Mouse (Mus musculus) heart, postnatal 10 days (tissue): ENCODE measurements around the gene Zcchc24. TPM values are rescaled to one million over a fixed set of nuclear protein-coding genes. Genes with fewer than 3 reads are reported as not detected.

ENCODE experiments used
- DNase-seq, 2 experiments: peaks; one replicate each; pipeline ENCODE4 v3.0.0; 2021
- intact Hi-C: fragments of 180-260 bp; cut with DNase I; formaldehyde crosslinking; loops from one replicate; pipeline ENCODE4 v1.15.1; 2025
- total RNA-seq, 2 experiments: library from RNA; stranded (reverse); gene quantifications; 2 replicates each; pipeline ENCODE4 v1.2.3; 2021

The Zcchc24 gene
- total RNA-seq, 2 experiments from 2014 or later: 51.8 to 60.1 TPM

GRCm38 (mm10) chr14:25725690-25726089 is 43.1 kb downstream of the Zcchc24 start:
- DNase-seq: no peak
- intact Hi-C loops: loop anchor here (5.0 kb wide), 1 partner anchor 77 kb away; no protein-coding TSS in a partner anchor

DNA sequence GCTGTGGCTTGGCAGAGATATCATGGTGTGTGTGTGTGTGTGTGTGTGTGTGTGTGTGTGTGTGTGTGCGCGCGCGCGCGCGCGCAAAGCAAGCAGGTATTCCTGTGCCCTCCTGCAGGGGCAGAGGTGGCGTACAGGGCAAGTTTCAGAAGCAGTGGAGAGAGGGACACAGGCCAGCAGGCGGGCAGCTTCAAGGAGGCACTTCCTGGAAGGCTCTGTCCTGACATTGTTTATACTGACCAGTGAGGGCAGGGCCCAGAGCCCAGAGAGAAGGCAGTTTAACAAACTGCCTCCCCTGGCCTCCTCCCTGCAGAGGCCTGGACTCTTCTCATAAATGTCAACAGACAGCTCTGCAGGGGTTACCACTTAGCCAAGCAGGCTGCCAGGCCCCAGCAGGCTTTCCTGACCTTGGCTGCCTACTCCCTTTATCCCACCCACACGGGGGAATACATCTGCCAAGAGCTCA is 43.8 kb downstream of the Zcchc24 start:
- peak in 1 of 2 experiments; percentile 49 for DNase-seq
- intact Hi-C loops: loop anchor here (5.0 kb wide), 1 partner anchor 77 kb away; no protein-coding TSS in a partner anchor

DNA sequence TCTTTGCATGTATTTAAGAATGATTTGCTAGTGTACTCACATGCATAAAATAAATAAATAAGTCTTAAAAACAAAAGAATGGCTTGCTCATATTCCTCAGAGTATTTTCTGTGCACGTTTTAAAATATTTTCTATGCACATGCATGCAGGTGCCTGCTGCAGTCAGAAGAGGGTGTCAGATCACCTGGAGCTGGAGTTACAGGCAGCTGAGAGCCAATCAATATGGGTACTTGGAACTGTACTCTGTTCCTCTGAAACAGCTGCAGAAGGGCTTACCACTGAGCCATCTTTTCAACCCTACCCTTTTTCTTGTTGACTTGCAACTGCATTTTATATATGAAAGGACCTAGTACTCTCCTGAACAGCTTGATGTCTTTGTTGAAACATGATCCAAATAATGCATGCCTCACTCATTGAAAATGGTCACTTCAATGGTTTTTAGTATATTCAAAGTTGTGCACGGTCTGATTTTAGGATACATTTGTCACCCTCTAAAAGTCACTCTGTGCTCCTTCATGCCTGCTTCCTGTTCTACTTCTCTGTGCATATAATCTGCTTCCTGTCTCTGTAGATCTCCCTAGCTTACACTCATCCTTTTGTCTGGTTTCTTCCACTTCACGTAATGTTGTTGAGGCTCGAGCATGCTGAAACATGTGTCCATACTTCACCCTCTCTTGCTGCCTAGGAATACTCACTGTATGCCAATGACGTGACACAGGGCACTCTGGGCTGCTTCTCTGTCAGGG is 47.7 kb downstream of the Zcchc24 start:
- intact Hi-C loops: no loop called here
- DNase-seq: no peak

DNA sequence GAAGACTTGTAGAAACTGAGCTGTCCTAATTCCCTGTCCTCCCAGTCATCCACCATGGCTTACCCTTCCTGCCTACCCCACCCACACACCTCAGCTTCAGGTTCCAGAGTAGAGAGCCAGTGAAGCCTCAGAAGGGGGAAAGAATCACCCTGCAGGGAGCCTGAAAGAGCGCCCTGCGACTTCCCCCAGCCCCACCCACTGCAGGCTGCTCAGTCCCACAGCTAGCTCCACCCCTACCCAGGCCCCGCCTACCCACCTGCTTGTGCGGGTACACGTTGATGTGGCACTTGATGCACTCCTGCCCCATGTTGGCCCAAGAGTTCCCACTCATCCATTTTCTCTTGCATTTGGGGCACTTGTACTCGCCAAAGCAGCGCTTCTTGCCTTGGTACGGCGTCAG is 49.5 kb downstream of the Zcchc24 start:
- DNase-seq: no peak
- intact Hi-C loops: no loop called here

- DNase-seq: peak; percentile 76 to 79
- intact Hi-C loops: no loop called here
These were observed 50.4 kb downstream of the Zcchc24 start for GRCm38 (mm10) chr14:25718471-25718870.

DNA sequence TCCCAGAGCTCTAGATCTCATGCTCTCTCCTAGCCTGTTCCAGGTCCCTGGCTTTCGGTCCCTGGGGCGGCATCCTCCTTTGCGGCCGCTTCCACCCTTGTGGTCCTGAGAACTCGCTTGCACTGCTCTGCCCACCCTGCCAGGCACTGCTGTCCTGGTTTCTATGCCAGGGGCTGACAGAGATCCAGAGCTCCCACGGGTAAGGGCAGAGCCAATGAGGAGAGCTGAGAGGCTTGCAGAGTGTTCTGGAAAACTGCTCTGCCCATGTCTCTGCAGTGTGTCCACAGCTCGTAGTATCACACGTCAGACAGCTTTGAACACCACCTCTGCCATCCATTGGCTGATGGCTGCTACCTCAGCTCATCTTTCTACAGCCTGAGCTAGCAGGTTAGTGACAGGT is 51.1 kb downstream of the Zcchc24 start:
- intact Hi-C loops: no loop called here
- no peak for DNase-seq

DNA sequence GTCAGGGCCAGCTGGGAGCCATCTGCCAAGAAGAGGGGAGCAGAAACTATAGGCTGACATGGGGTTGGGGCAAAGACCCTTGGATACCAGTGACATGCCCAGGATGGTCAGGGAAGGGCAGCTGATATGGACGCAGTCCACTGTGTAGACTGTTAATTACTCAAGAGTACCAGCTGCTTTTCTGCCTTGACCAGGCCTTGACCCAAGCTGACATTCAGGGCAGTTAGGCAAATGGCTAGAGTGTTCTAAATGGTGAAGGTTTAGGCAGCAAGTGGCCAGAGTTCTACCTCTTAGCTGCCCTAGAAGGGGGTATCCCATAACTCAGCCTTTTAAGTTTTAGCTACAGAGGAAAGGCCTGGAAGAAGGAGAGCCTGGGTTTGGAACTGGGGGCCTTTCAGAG is 52.3 kb downstream of the Zcchc24 start:
- no peak for DNase-seq
- intact Hi-C loops: no loop called here

DNA sequence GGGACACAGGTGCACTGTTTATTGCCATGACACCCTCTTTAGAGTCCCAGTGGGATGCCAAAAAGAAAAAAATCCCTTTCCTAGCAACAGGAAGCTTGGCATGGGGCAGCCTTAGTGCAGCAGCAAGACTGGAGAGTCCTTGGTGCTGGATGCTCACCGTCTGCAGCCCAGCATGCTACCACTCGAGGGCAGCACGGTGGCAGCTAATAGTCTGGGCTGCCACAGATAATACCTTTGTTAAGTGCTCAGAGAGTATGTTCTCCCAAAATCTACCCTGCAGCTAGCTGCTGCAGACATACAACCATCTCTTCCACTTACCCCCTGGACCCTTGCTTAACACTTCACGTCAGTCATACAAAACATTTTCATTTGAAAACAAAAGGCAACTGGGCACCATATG is 55.4 kb downstream of the Zcchc24 start:
- DNase-seq: peak in 1 of 2 experiments; percentile 55
- intact Hi-C loops: no loop called here

DNA sequence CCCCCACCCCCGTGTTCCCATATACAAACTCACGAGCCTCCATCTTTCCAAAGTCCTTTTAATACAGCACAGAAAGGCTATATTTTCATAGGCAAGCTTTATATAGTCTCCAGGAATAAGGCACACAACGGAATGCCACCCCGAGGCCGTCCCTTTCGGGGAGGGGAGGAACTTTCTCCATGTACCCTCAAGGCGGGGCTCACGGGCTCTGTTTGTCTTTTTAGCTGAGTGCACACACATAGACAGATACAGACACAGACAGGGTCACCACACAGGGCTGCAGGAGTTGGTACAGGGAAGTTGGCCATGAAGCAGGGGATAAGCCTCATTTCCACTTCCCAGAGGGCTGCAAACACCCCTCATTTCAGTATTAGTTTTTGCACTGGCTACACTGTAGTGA is 57.2 kb downstream of the Zcchc24 start:
- intact Hi-C loops: no loop called here
- no peak for DNase-seq

DNA sequence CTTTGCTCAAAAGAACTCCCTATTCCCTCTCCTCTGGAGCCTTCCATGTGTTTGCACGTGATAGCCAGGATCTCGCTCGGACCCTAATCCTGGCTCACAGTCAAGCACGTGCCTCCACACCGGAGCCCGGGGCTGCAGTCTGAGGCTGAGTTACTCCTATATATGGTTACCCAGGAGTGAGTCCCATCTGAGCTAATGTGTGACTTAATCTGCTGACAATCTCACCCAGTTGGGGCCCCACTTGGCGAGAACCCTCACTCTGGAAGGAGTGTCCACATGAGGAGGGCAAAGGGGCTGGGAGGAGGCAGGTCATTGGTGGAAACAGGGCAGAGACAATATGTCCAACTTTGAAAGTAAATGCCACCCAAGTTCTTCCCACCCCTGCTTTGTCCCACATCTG is 57.7 kb downstream of the Zcchc24 start:
- intact Hi-C loops: no loop called here
- DNase-seq: no peak

DNA sequence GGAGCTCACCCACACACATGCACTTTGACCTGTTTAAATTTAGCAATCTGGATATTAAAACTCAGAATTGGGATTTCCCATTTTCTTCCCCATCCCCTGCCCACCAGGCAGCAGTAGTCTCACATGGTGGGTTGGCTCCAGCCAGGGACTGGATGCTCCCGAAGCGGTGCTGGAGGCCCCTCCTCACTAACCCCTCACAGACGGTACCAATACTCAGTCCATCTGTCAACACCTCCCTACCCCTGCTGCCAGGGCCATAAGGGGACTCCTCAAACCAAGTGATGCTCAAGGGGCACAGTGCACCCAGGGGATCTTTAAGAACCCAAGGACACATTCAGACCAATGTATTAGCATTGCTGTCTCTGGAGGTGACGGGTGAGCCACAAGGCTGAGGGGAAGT is 58.2 kb downstream of the Zcchc24 start:
- intact Hi-C loops: no loop called here
- no peak for DNase-seq

DNA sequence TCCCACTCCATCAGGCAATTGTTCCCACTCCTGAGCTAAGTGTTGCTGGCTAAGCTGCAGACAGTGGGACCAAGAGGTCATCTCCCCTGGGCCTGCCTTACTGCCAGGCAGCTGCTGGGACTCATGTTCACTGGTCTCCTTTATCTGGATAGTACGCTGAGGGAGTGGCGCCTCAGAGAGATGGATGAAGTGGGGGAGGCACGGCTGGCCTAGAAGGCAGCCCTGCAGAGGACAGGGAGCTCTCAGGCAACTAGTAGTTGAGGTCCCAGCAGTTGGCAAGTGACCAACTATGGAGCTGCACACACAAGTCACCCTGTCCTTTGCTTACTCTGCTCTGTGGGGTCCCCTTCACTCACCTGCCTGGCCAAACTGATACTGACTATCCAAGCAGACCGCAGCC is 58.8 kb downstream of the Zcchc24 start:
- intact Hi-C loops: no loop called here
- DNase-seq: peak; percentile 79 to 82

GRCm38 (mm10) chr14:25708917-25709316 is 59.9 kb downstream of the Zcchc24 start:
- peak; percentile 70 to 75 for DNase-seq
- intact Hi-C loops: loop anchor here (2.0 kb wide), 1 partner anchor 60 kb away; the partner anchor contains the start of gene Zcchc24

DNA sequence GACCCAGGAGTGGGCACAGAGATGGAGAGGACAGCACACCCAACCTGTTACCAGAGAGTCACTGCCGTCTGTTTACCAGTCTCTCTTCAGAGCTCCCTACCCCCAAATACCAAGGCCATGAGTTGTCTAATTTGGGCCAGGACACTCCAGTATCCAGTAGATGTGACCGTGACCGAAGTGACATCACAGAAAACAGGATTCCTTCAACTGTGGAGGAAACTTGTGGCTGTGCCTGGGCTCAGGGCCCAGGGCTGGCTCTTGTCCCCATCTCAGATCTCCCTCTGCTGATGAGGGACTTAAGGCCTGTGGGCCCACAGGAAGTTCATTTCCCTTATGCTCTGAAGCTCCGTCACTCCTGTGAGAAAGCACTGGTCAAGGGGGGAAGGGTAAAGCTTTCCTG is 60.4 kb downstream of the Zcchc24 start:
- DNase-seq: peak; percentile 83 to 88
- intact Hi-C loops: loop anchor here (2.0 kb wide), 1 partner anchor 60 kb away; the partner anchor contains the start of gene Zcchc24

DNA sequence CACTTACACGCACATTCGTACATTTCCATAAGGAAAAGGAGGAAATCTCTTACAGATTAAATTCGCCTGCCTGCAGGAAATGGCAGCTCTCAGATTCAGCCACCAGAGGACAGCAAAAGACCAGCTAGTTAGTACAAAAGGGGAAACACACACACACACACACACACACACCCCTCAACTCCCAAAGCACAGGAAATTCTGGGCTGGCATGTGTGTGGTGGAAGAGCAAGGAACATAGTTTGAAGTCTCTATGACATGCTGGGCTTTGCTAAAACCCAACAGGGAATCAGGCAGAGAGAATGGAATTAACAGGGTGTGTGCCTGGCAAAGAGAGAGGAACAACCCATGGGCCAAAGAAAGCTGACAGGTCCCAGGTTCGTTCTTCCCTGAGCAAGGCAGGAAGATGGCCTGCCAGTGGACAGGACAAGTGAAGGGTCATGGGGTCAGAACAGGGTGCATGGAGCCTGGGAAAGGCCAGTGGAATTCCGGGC is 61.1 kb downstream of the Zcchc24 start:
- intact Hi-C loops: loop anchor here (2.0 kb wide), 2 partner anchors 61 to 93 kb away; partner anchors contain the start of gene Zcchc24

GRCm38 (mm10) chr14:25701986-25702385 is 66.9 kb downstream of the Zcchc24 start:
- intact Hi-C loops: loop anchor here (5.0 kb wide), 1 partner anchor 1200 kb away; no protein-coding TSS in a partner anchor
- peak; percentile 63 to 77 for DNase-seq

More for the DNA sequence above, 61.1 kb downstream of the Zcchc24 start:
- DNase-seq: peak; percentile 81 to 84

DNA sequence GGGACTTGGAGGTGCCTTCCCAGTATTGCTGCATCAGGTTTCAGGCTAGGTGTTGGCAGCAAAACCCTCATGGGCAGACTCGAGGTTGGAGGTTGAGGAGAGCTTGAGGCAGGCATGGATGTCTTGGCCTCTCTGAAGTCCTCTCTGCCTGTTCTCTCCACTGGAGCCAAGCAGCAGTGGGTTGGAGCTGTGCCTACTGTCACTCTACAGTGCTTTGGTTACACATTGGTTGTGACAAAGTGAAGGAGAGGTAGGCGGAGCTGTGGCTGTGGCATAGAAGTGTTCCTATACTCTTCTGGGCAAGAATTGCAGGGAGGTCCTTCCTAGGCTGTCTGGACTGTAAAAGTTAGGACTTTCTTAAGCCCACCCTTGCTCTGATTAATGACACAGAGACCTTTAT is 72.5 kb downstream of the Zcchc24 start:
- peak in 1 of 2 experiments; percentile 51 for DNase-seq
- intact Hi-C loops: no loop called here

DNA sequence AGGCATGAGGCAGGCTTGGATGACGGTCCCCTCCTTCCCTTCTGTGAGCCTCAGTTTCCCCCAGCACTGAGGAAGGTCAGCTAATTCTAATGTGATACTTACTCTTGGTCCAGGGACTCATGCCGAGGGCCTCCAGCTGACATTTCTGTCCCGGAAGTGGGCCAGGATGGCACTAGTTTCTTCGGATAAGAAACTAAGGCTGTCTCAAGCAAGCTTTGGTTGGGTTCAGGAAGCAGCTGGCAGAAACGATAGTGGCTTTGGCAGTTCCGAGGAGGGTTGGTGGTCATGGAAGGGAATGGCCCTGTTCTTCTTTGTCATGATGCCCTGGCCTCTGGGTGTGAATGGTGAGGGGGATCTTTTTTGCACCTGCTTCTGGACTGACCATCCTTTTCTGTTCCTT is 73.8 kb downstream of the Zcchc24 start:
- no peak for DNase-seq
- intact Hi-C loops: loop anchor here (2.0 kb wide), 2 partner anchors 30 to 54 kb away; no protein-coding TSS in a partner anchor

- intact Hi-C loops: loop anchor here (2.0 to 5.0 kb wide), 3 partner anchors 30 to 87 kb away; no protein-coding TSS in a partner anchor
- peak; percentile 49 to 55 for DNase-seq
These were observed 74.3 kb downstream of the Zcchc24 start for GRCm38 (mm10) chr14:25694569-25694897.

DNA sequence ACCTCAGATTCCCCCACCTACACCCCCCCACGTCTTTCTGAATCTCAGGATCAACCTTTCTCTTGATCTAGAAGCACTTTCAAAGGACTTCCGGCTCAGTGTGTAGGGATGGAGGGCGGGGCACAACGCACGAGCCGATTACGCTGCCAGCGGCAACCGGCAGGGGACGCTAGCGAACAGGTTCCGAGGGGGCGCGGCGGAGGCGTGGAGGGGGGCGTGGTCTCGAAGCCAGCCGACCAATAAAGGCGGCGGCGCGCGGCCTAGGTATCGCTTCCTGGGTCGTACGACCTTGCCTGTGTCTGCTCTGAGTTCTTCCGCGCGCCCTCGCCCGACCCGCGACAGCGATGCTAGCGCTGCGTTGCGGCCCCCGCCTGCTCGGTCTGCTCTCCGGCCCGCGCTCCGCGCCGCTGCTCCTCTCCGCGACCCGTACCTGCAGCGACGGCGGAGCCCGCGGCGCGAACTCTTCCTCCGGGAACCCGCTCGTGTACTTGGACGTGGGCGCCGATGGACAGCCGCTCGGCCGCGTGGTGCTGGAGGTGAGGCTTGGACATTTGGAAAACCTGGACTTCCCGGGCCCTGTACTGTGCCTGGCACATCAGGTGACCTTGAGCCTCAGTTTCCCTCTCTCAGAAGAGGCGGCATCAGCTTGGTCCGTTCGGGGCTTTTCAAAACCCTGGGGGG is 74.8 kb downstream of the Zcchc24 start, which contains the start of gene Ppif:
Gene Ppif (plus strand): TSS at position 267 of the 681 bp plus-strand sequence.
- intact Hi-C loops: loop anchor here (2.0 to 5.0 kb wide), 3 partner anchors 29 to 87 kb away; no protein-coding TSS in a partner anchor

DNA sequence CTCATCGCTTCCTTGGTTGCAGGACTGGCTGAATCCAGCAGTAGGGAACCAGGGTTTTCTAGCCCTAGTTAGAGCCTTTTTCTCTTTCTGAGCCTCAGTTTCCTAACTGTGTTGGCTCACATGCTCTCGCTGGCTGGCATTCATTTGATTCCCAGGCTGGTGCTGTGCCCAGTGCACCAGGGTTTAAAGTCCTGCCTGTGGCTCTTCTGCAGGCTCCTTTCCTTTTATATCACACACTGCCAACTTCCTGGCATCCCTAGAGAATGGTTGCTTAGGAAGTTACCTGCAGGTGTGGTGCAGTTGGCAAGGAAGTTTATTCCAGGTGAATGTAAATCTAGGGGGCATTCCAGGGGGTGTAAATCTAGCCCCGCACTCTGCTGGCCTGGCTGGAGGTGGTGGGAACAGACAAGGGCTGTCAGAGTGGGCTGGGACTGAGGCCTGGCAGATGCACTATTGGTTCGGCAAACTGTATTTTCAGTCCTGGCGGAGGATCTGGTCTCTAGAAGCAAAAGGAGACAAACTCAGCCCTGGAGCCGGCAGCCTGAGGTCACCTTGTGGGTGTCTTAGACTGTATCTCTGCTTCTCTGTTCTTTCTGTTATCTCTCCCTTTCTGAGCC is 75.5 kb downstream of the Zcchc24 start:
- DNase-seq: peak in 1 of 2 experiments; percentile 44
- intact Hi-C loops: loop anchor here (5.0 kb wide), 1 partner anchor 86 kb away; no protein-coding TSS in a partner anchor

More for the DNA sequence above, 74.8 kb downstream of the Zcchc24 start, which contains the start of gene Ppif:
- peak; percentile 97 to 99 for DNase-seq
